Mouse (Mus musculus) CH12.LX (cell line): Measurements from ENCODE around the gene Oit1. TPM values are rescaled to one million over a fixed set of nuclear protein-coding genes. Genes with fewer than 3 reads are reported as not detected.
A peak's percentile ranks its signal among the peaks of the same experiment; 100 is the strongest.

Experiments used
- DNase-seq: peaks from one replicate; pipeline ENCODE4 v3.0.0-alpha.2; 2013; ENCODE audit errors: extremely low read depth
- H3K27ac ChIP-seq: 2 replicates; pipeline ENCODE4 v1.5.1; 2012; ENCODE audit warnings: low read depth, mild to moderate bottlenecking, control low read depth, moderate library complexity; ENCODE audit not compliant: insufficient read depth
- H3K27me3 ChIP-seq: replicated peaks from 2 replicates; pipeline ENCODE3; 2012; ENCODE audit warnings: inconsistent platforms
- H3K36me3 ChIP-seq, 2 experiments: replicated peaks in 1 of 2; 2 replicates each; pipeline versions ENCODE3 to v1.6.1; 2012; ENCODE audit warnings: inconsistent platforms in 1 of 2, low read length in 1 of 2, mild to moderate bottlenecking in 1 of 2, mixed read lengths in 1 of 2, moderate library complexity in 1 of 2; ENCODE audit not compliant: control insufficient read depth in 1 of 2, insufficient read depth in 1 of 2
- H3K4me1 ChIP-seq, 2 experiments: 2 replicates each; pipeline ENCODE4 v1.6.1; 2012; ENCODE audit warnings: inconsistent platforms in 1 of 2, moderate library complexity in 1 of 2; ENCODE audit not compliant: insufficient read depth in 2 of 2, control insufficient read depth in 1 of 2
- H3K4me2 ChIP-seq: 2 replicates; pipeline ENCODE4 v1.6.1; 2012; ENCODE audit warnings: low read depth, mild to moderate bottlenecking, control low read depth; ENCODE audit not compliant: poor library complexity, insufficient read depth, severe bottlenecking
- H3K4me3 ChIP-seq, 3 experiments: fragments of 150-350 bp in 1 of 3; sonication (generic) in 1 of 3; replicated peaks in 1 of 3; 2 replicates each; pipeline versions ENCODE3 to v1.5.1; 2011 to 2012; ENCODE audit warnings: low read depth in 2 of 3, low read length in 2 of 3, mild to moderate bottlenecking in 2 of 3, moderate library complexity in 2 of 3, control low read depth in 1 of 3, improper control_type of control experiment in 1 of 3, inconsistent platforms in 1 of 3, mixed read lengths in 1 of 3; ENCODE audit not compliant: poor library complexity in 1 of 3
- H3K79me2 ChIP-seq: replicated peaks from 2 replicates; pipeline ENCODE4 v1.6.1; 2012; ENCODE audit warnings: mild to moderate bottlenecking, moderate library complexity; ENCODE audit not compliant: control insufficient read depth, poor library complexity, insufficient read depth, severe bottlenecking; ENCODE audit errors: extremely low read depth
- H3K9ac ChIP-seq: 2 replicates; pipeline ENCODE4 v1.6.1; 2012; ENCODE audit warnings: low read depth, mild to moderate bottlenecking, control low read depth, moderate library complexity; ENCODE audit not compliant: insufficient read depth
- H3K9me3 ChIP-seq: replicated peaks from 2 replicates; pipeline ENCODE3; 2012; ENCODE audit warnings: low read length, inconsistent platforms, mixed read lengths
- BHLHE40 ChIP-seq: IDR thresholded peaks from 2 replicates; pipeline ENCODE4 v1.6.1; 2011; ENCODE audit warnings: mild to moderate bottlenecking, low read depth, low read length, improper control_type of control experiment
- CHD1 ChIP-seq: IDR thresholded peaks from 2 replicates; pipeline ENCODE4 v1.6.1; 2012; ENCODE audit warnings: low read depth, low read length, improper control_type of control experiment, inconsistent platforms
- CHD2 ChIP-seq: IDR thresholded peaks from 2 replicates; pipeline ENCODE4 v1.6.1; 2011; ENCODE audit warnings: low read length, improper control_type of control experiment
- CTCF ChIP-seq, 2 experiments: IDR thresholded peaks in 1 of 2; conservative IDR thresholded peaks in 1 of 2; 2 replicates each; pipeline ENCODE4 v1.5.1; 2011 to 2012; ENCODE audit warnings: low read depth in 2 of 2, low read length in 2 of 2, improper control_type of control experiment in 1 of 2, inconsistent platforms in 1 of 2, mild to moderate bottlenecking in 1 of 2, moderate library complexity in 1 of 2
- ELF1 ChIP-seq: IDR thresholded peaks from 2 replicates; pipeline ENCODE4 v1.6.1; 2014; ENCODE audit warnings: low read depth, mild to moderate bottlenecking, inconsistent platforms, low read length, improper control_type of control experiment
- ETS1 ChIP-seq: conservative IDR thresholded peaks from 2 replicates; pipeline ENCODE4 v1.6.1; 2012; ENCODE audit warnings: low read depth, mild to moderate bottlenecking, inconsistent platforms, low read length, improper control_type of control experiment, moderate library complexity
- GABPA ChIP-seq: IDR thresholded peaks from 2 replicates; pipeline ENCODE4 v1.6.1; 2012; ENCODE audit warnings: low read depth, low read length, improper control_type of control experiment, inconsistent platforms; ENCODE audit not compliant: insufficient replicate concordance
- HCFC1 ChIP-seq: IDR thresholded peaks from 2 replicates; pipeline ENCODE4 v1.6.1; 2012; ENCODE audit warnings: low read depth, mild to moderate bottlenecking, inconsistent platforms, low read length, improper control_type of control experiment
- IRF4 ChIP-seq: IDR thresholded peaks from 2 replicates; pipeline ENCODE4 v1.6.1; 2014; ENCODE audit warnings: low read depth, mild to moderate bottlenecking, inconsistent platforms, low read length, improper control_type of control experiment
- JUN ChIP-seq: IDR thresholded peaks from 2 replicates; pipeline ENCODE4 v1.6.1; 2011; ENCODE audit warnings: low read depth, mild to moderate bottlenecking, low read length, improper control_type of control experiment, moderate library complexity; ENCODE audit not compliant: insufficient read depth
- KAT2A ChIP-seq: IDR thresholded peaks from 2 replicates; pipeline ENCODE4 v1.6.1; 2012; ENCODE audit warnings: low read length, improper control_type of control experiment, inconsistent platforms; ENCODE audit not compliant: insufficient replicate concordance
- MAX ChIP-seq: IDR thresholded peaks from 2 replicates; pipeline ENCODE4 v1.6.1; 2011; ENCODE audit warnings: low read length, improper control_type of control experiment
- MEF2A ChIP-seq: IDR thresholded peaks from 2 replicates; pipeline ENCODE4 v1.6.1; 2014; ENCODE audit warnings: low read depth, mild to moderate bottlenecking, inconsistent platforms, low read length, improper control_type of control experiment, borderline replicate concordance
- MXI1 ChIP-seq: IDR thresholded peaks from 2 replicates; pipeline ENCODE4 v1.6.1; 2011; ENCODE audit warnings: mild to moderate bottlenecking, low read depth, low read length, improper control_type of control experiment
- MYC ChIP-seq: IDR thresholded peaks from 2 replicates; pipeline ENCODE4 v1.6.1; 2011; ENCODE audit warnings: low read depth, mild to moderate bottlenecking, improper control_type of control experiment, low read length
- NELFE ChIP-seq: IDR thresholded peaks from 2 replicates; pipeline ENCODE4 v1.6.1; 2011; ENCODE audit warnings: low read depth, low read length, improper control_type of control experiment
- PAX5 ChIP-seq: IDR thresholded peaks from 2 replicates; pipeline ENCODE4 v1.6.1; 2012; ENCODE audit warnings: low read length, inconsistent platforms, mixed read lengths
- POLR2AphosphoS2 ChIP-seq: IDR thresholded peaks from 2 replicates; pipeline ENCODE4 v1.6.1; 2011; ENCODE audit warnings: low read depth, low read length, improper control_type of control experiment
- RAD21 ChIP-seq: IDR thresholded peaks from 2 replicates; pipeline ENCODE4 v1.6.1; 2011; ENCODE audit warnings: low read depth, mild to moderate bottlenecking, low read length, improper control_type of control experiment, moderate library complexity
- RCOR1 ChIP-seq: conservative IDR thresholded peaks from 2 replicates; pipeline ENCODE4 v1.6.1; 2012; ENCODE audit warnings: low read depth, mild to moderate bottlenecking, inconsistent platforms, low read length, improper control_type of control experiment
- SIN3A ChIP-seq: IDR thresholded peaks from 2 replicates; pipeline ENCODE4 v1.6.1; 2012; ENCODE audit warnings: low read length, improper control_type of control experiment, inconsistent platforms
- SMC3 ChIP-seq: IDR thresholded peaks from 2 replicates; pipeline ENCODE4 v1.6.1; 2011; ENCODE audit warnings: low read depth, low read length, improper control_type of control experiment
- TBP ChIP-seq: conservative IDR thresholded peaks from 2 replicates; pipeline ENCODE4 v1.6.1; 2011; ENCODE audit warnings: low read depth, low read length, improper control_type of control experiment
- TCF12 ChIP-seq: IDR thresholded peaks from 2 replicates; pipeline ENCODE4 v1.6.1; 2014; ENCODE audit warnings: low read depth, mild to moderate bottlenecking, inconsistent platforms, low read length, improper control_type of control experiment
- USF2 ChIP-seq: conservative IDR thresholded peaks from 2 replicates; pipeline ENCODE4 v1.6.1; 2011; ENCODE audit warnings: low read depth, low read length, improper control_type of control experiment
- ZC3H11A ChIP-seq: IDR thresholded peaks from 2 replicates; pipeline ENCODE4 v1.6.1; 2012; ENCODE audit warnings: low read depth, mild to moderate bottlenecking, inconsistent platforms, low read length, improper control_type of control experiment
- ZKSCAN1 ChIP-seq: IDR thresholded peaks from 2 replicates; pipeline ENCODE4 v1.6.1; 2012; ENCODE audit warnings: low read depth, inconsistent platforms, low read length, improper control_type of control experiment, borderline replicate concordance
- ZMIZ1 ChIP-seq: IDR thresholded peaks from 2 replicates; pipeline ENCODE4 v1.6.1; 2012; ENCODE audit warnings: low read depth, mild to moderate bottlenecking, inconsistent platforms, low read length, improper control_type of control experiment
- dilution Hi-C: fragments of 300-500 bp; cut with MboI; formaldehyde crosslinking; loops from 2 replicates; pipeline ENCODE4 v1.14.3; 2020; ENCODE audit warnings: low sequenced_read_pairs; ENCODE audit not compliant: extremely low pct_unique_long_range_greater_than_20kb, extremely low pct_ligation_motif_present
- in situ Hi-C: fragments of 300-500 bp; cut with MboI; formaldehyde crosslinking; loops from 3 replicates; pipeline ENCODE4 v1.14.3; 2019; ENCODE audit warnings: low sequenced_read_pairs, low pct_ligation_motif_present, low pct_unique_long_range_greater_than_20kb, mixed read lengths
- polyA plus RNA-seq: library from polyadenylated mRNA; unstranded; fragments of >175 nt; gene quantifications from 2 replicates; pipeline ENCODE4 v1.2.1, GENCODE M21; 2012; ENCODE audit warnings: low read depth; ENCODE audit not compliant: insufficient read length
- total RNA-seq, 2 experiments: library from RNA; depleted of rRNA; stranded (reverse); fragments of 300-350 nt in 1 of 2; fragments of >200 nt in 1 of 2; gene quantifications; 2 replicates each; pipeline ENCODE4 v1.2.3; 2012 to 2014

Oit1 gene
- total and polyA plus RNA-seq, 3 experiments: not detected

DNA sequence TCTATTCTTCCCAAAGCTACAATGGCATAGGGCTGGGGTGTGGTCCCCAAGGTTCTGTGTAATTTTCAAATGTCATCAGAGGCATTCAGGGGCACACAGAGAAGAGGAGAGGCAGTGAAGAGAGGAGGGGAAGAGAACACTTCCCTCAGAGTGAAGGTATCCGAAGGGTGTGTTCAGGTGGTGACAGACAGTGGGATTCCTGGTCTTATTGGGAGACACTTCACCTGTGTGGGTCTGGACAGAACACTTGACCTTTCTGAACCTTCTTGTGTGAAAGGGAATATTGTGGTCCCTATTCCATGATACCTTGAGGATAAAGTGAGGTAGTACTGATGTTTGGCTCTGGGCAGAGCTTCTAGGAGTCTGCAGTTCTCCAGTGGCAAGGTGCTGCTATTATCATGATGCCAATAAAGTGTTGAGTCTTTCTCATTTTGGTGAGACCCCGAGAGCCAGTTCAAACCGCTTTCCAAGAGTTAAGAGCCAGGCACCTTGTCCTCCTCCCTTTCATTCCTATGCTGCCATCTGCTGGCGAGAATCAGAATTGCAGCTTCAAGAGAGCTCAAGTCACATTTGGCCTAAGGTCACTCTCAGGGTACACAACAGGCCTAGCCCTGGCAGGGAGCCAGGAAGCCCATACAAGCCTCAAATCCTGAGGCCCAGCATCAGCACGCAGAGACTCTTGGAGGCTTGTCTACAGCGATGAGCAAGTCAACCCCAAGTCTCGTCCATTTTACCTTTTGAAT is 32.1 kb downstream of the Oit1 start:
- dilution Hi-C loops: no loop called here
- Histone ChIP-seq H3K27ac (no peak overlapping the region), H3K9me3 (no peaks in the 10 kb centered on the region), H3K4me3 (no peak overlapping the region), H3K4me1 (peaks cover 0 to 10% of the 10 kb centered on the region in 2 experiments; a peak in 2 of 4 replicates), H3K79me2 (no peaks in the 10 kb centered on the region), H3K36me3 (no peaks in the 10 kb centered on the region), H3K4me2 (no peak overlapping the region), H3K9ac (no peak overlapping the region), H3K27me3 (peaks cover 4% of the 10 kb centered on the region)
- peak; percentile 84 for DNase-seq
- no peak for TF ChIP-seq POLR2AphosphoS2
- TF ChIP-seq ZKSCAN1: no peak
- no peak for TF ChIP-seq MEF2A
- TF ChIP-seq IRF4: 0 out of 2 replicates have a peak, but pooled peaks have one; percentile 11
- TF ChIP-seq CHD1: no peak
- peak; percentile 86 to 96 for TF ChIP-seq CTCF (conservative IDR thresholded peaks at IDR 0.05 in 1 of 2, IDR thresholded peaks at IDR 0.05 in 1 of 2; ENCODE audit: low read depth in 2 of 2, low read length in 2 of 2)
- TF ChIP-seq ZC3H11A: no peak
- no peak for TF ChIP-seq ZMIZ1
- no peak for TF ChIP-seq PAX5
- TF ChIP-seq RAD21: peak; percentile 82
- TF ChIP-seq KAT2A: no peak
- TF ChIP-seq RCOR1: no peak
- no peak for TF ChIP-seq GABPA
- TF ChIP-seq MYC: no peak
- no peak for TF ChIP-seq BHLHE40
- no peak for TF ChIP-seq USF2
- TF ChIP-seq SMC3: peak; percentile 69
- TF ChIP-seq, all 38 proteins: peak for 4
- in situ Hi-C loops: no loop called here

DNA sequence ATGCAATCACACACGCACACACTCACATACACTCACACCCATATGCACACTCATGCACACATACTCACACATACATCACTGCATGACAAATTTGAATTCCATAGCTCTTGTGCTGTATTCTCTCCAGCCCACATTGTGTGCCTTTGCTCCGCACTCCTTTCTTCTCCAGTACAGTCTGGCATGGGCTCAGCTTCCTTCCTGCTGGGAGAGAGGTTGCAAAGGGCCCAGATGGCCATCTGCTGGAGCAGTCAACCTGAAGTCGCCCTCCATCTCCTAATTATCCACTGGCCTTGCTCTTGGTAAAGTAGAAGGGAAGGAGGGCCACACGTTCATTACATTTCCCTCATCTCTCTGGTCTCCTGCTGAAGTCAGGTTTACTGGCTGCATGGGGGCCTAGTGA is 33.0 kb downstream of the Oit1 start:
- TF ChIP-seq TCF12: no peak
- TF ChIP-seq SMC3: no peak
- TF ChIP-seq ETS1: no peak
- no peak for TF ChIP-seq MXI1
- no peak for TF ChIP-seq ELF1
- no peak for TF ChIP-seq RCOR1
- no peak for TF ChIP-seq TBP
- TF ChIP-seq SIN3A: no peak
- no peak for TF ChIP-seq JUN
- TF ChIP-seq MEF2A: no peak
- TF ChIP-seq MAX: no peak
- no peak for TF ChIP-seq ZC3H11A
- no peak for TF ChIP-seq NELFE
- no peak for TF ChIP-seq CTCF (conservative IDR thresholded peaks at IDR 0.05 in 1 of 2, IDR thresholded peaks at IDR 0.05 in 1 of 2; ENCODE audit: low read depth in 2 of 2, low read length in 2 of 2)
- TF ChIP-seq CHD2: no peak
- no peak for TF ChIP-seq HCFC1
- no peaks in the 10 kb centered on the region for H3K9me3 ChIP-seq
- no peaks in the 10 kb centered on the region for H3K36me3 ChIP-seq
- no peak overlapping the region for H3K4me2 ChIP-seq
- in situ Hi-C loops: no loop called here
- H3K9ac ChIP-seq: no peak overlapping the region
- H3K79me2 ChIP-seq: no peaks in the 10 kb centered on the region
- peaks cover 5% of the 10 kb centered on the region for H3K27me3 ChIP-seq
- H3K4me1 ChIP-seq: peaks cover 0 to 10% of the 10 kb centered on the region in 2 experiments; a peak in 2 of 4 replicates
- H3K4me3 ChIP-seq: no peak overlapping the region
- dilution Hi-C loops: no loop called here
- no peak overlapping the region for H3K27ac ChIP-seq
- DNase-seq: no peak
